Mouse (Mus musculus) embryonic facial prominence, embryonic 12.5 days (tissue): Measurements from ENCODE around the gene Slc22a19. TPM values are rescaled to one million over a fixed set of nuclear protein-coding genes. Genes with fewer than 3 reads are reported as not detected.

ENCODE experiments used
- polyA plus RNA-seq: library from polyadenylated mRNA; unstranded; fragments of >200 nt; fragmentation: Nextera tagmentation; extraction: Ambion mirVana; gene quantifications from 2 replicates; pipeline ENCODE4 v1.2.1, GENCODE M21; 2016

The Slc22a19 gene
- polyA plus RNA-seq, 1 experiment from 2014 or later = not detected

Other genes with a start within 250 kb of the Slc22a19 start
- gene Rtn3, start 228.0 kb downstream of the Slc22a19 start, polyA plus RNA-seq = 143 TPM in 2 replicates
- gene Atl3, start 217.3 kb downstream of the Slc22a19 start, polyA plus RNA-seq = 12.0 and 12.9 TPM in 2 replicates
- 7.2 and 7.4 TPM in 2 replicates for gene Pla2g16, start 153.9 kb downstream of the Slc22a19 start, polyA plus RNA-seq
- 0.11 and 0.17 TPM in 2 replicates for gene Lgals12, start 104.1 kb downstream of the Slc22a19 start, polyA plus RNA-seq
- not detected in 2 replicates for gene Hrasls5, start 98.8 kb downstream of the Slc22a19 start, polyA plus RNA-seq
- gene Slc22a26, start 91.4 kb upstream of the Slc22a19 start, polyA plus RNA-seq = not detected in 2 replicates